Mouse (Mus musculus) neural tube, embryonic 15.5 days (tissue): ENCODE measurements around the gene Nckap5l. TPM values are rescaled to one million over a fixed set of nuclear protein-coding genes. Genes with fewer than 3 reads are reported as not detected.

Experiments used
- ATAC-seq: fragments of 200-750 bp; cut with Nextera tagmentation; 2 replicates; pipeline ENCODE4 v1.8.0; 2017; ENCODE audit warnings: mild to moderate bottlenecking, moderate TSS enrichment, moderate library complexity; ENCODE audit not compliant: low FRiP score
- H3K27ac ChIP-seq: fragments of 300-500 bp; sonication (generic); replicated peaks from 2 replicates; pipeline ENCODE4 v1.5.1; 2015; ENCODE audit warnings: mild to moderate bottlenecking, inconsistent platforms
- H3K27me3 ChIP-seq: fragments of 300-500 bp; sonication (generic); replicated peaks from 2 replicates; pipeline ENCODE4 v1.6.1; 2015; ENCODE audit warnings: inconsistent platforms
- H3K36me3 ChIP-seq: fragments of 300-500 bp; sonication (generic); 2 replicates; pipeline ENCODE4 v1.6.1; 2015; ENCODE audit warnings: inconsistent platforms
- H3K4me1 ChIP-seq: fragments of 300-500 bp; sonication (generic); 2 replicates; pipeline ENCODE4 v1.6.1; 2015; ENCODE audit warnings: inconsistent platforms
- H3K4me2 ChIP-seq: fragments of 300-500 bp; sonication (generic); 2 replicates; pipeline ENCODE4 v1.6.1; 2015; ENCODE audit warnings: inconsistent platforms, mild to moderate bottlenecking, moderate library complexity
- H3K4me3 ChIP-seq: fragments of 300-500 bp; sonication (generic); replicated peaks from 2 replicates; pipeline ENCODE4 v1.5.1; 2015; ENCODE audit warnings: mild to moderate bottlenecking, inconsistent platforms
- H3K9ac ChIP-seq: fragments of 300-500 bp; sonication (generic); replicated peaks from 2 replicates; pipeline ENCODE4 v1.6.1; 2015; ENCODE audit warnings: mild to moderate bottlenecking, inconsistent platforms
- H3K9me3 ChIP-seq: fragments of 300-500 bp; sonication (generic); replicated peaks from 2 replicates; pipeline ENCODE4 v1.6.1; 2016; ENCODE audit warnings: inconsistent platforms
- WGBS: fragments of 180-500 bp; shearing (Covaris S2); methylation state at CpG from one replicate; pipeline ENCODE4 v1.1.7; 2015; ENCODE audit warnings: mixed read lengths; 5-methylcytosine and 5-hydroxymethylcytosine counted together
- polyA plus RNA-seq: library from polyadenylated mRNA; unstranded; fragments of >200 nt; fragmentation: Nextera tagmentation; extraction: Ambion mirVana; gene quantifications from 2 replicates; pipeline ENCODE4 v1.2.1, GENCODE M21; 2015

Gene Nckap5l
- polyA plus RNA-seq, 1 experiment from 2014 or later: 13.0 TPM

DNA sequence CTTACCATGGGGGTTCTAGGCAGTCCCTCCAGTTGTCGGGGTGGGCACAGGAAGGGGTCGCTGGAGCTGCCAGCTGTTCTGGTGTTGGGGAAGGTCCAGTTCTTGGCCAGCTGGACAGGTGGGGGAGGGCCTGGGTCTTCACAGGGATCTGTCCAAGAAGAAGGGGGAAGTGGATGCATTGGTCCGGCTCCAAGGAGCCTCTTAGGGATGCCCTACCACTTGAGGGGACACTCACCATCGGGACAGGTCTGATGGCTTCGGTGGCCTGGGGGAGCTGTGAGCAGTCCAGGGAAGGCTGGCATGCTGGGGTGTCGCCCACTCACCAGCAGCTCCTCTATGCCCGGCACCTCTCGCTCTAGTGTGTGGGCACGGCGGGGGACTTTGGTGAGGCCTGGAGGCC lies 34.4 kb downstream of the Nckap5l start:
- no peak for ATAC-seq
- H3K36me3 ChIP-seq: peaks cover 51% of the 10 kb centered on the region
- H3K4me3 ChIP-seq: no peak overlapping the region
- no peak overlapping the region for H3K27ac ChIP-seq
- H3K9me3 ChIP-seq: no peaks in the 10 kb centered on the region
- no peaks in the 10 kb centered on the region for H3K27me3 ChIP-seq
- peaks cover 10% of the 10 kb centered on the region for H3K4me1 ChIP-seq
- no peak overlapping the region for H3K9ac ChIP-seq
- no peak overlapping the region for H3K4me2 ChIP-seq
- 95% methylated on average over 10 of the region's 10 CpGs for WGBS

DNA sequence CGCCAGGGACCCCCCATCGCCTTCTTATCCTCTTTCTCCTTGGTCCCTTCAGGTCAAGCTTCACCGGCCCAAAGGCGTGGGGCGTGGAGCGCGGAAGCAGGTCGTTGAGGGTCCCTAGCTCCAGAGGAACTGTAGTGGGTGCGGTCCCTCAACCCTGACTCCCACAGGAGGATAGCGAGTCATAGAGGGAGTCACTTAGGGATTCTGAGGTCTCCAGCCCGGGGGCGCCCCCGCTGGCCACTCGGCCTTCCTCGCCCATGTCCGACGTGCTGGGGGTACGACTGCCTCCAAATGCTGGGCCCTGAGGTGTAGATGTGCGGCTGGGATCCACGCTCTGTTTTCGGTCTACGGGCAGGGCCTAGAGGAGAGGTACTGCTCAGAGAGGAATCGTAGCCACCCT lies 35.0 kb downstream of the Nckap5l start:
- Histone ChIP-seq H3K27me3 (no peaks in the 10 kb centered on the region), H3K9ac (no peak overlapping the region), H3K36me3 (peaks cover 45% of the 10 kb centered on the region), H3K4me2 (no peak overlapping the region), H3K4me3 (no peak overlapping the region), H3K9me3 (no peaks in the 10 kb centered on the region), H3K27ac (no peak overlapping the region), H3K4me1 (peaks cover 10% of the 10 kb centered on the region)
- no peak for ATAC-seq
- 92% methylated on average over 23 of the region's 23 CpGs for WGBS

DNA sequence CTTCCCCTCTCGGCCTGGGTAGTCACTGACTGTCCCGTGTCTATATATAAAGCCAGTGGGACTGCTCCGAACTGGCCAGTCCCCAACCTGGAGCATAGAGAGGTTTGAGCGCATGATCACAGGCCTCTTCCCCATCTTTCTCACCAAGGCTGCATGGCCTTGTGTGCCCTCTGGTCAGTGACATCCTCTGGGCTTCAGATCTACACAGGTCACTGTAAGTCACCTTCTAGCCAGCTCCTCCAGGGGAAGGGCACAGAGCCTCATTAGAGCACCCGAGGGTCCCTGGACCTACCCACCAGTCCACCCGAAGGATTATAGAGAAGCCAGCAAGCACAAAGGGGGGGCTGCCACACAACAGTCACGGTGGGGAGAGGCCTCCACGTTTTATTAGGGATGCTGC lies 35.9 kb downstream of the Nckap5l start:
- H3K4me1 ChIP-seq: peaks cover 10% of the 10 kb centered on the region
- WGBS: 85% methylated on average over 8 of the region's 8 CpGs
- peaks cover 36% of the 10 kb centered on the region for H3K36me3 ChIP-seq
- ATAC-seq: no peak
- H3K9me3 ChIP-seq: no peaks in the 10 kb centered on the region
- no peaks in the 10 kb centered on the region for H3K27me3 ChIP-seq
- H3K9ac ChIP-seq: no peak overlapping the region
- H3K27ac ChIP-seq: peak overlapping the region; percentile 60; the same call in 1 of the 2 replicates
- no peak overlapping the region for H3K4me3 ChIP-seq
- H3K4me2 ChIP-seq: no peak overlapping the region

DNA sequence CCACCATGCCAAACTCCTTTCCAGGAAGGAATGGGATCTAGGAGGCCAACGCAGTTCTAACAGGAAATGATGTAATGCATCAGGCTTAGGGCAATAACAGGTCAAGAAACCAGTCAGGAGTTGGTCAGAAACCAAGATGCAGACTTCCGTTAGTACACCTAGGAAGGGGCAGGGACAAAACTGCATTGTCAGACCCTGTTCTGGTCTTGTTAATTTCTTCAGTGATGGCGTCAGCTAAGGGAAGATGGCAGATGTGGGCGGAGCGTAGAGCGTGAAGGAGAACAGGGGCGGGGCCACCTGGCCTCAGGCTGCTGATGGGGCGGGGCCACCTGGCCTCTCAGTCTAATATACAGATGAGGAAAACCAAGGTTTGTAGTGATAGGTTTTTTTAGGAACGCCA lies 36.4 kb downstream of the Nckap5l start:
- peaks cover 14% of the 10 kb centered on the region for H3K4me1 ChIP-seq
- peak overlapping the region; percentile 46; the same call in 1 of the 2 replicates for H3K4me2 ChIP-seq
- H3K36me3 ChIP-seq: peaks cover 31% of the 10 kb centered on the region
- H3K9ac ChIP-seq: no peak overlapping the region
- H3K27ac ChIP-seq: peak overlapping the region; percentile 60
- WGBS: 80% methylated on average over 9 of the region's 9 CpGs
- no peak for ATAC-seq
- H3K9me3 ChIP-seq: no peaks in the 10 kb centered on the region
- no peak overlapping the region for H3K4me3 ChIP-seq
- no peaks in the 10 kb centered on the region for H3K27me3 ChIP-seq

DNA sequence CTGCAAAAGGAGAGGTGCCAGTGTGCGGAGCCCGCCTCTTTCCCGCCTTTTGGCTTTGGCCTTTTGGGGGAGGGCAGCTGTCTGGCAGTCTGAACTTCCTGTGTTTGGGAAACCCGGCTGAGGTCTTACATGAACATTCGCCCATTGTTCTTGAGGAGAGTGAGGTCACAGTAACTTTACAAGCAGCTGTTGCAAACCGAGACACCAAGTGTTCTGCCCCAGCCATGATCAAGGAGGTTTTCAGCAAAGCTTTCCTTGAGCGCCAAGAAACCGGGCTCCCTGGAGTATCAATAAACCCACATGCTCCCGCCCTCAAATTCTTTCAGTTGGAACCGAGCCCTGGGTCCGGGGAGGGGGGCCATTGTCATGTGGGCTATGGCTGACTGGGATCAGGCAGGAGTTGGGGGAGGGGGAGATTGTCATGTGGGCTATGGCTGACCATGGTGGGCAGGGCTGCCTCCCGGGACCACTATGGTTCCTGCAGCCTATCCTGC lies 37.0 kb downstream of the Nckap5l start:
- no peak overlapping the region for H3K9ac ChIP-seq
- H3K4me3 ChIP-seq: no peak overlapping the region
- peaks cover 25% of the 10 kb centered on the region for H3K36me3 ChIP-seq
- peak overlapping the region; percentile 60 for H3K27ac ChIP-seq
- no peaks in the 10 kb centered on the region for H3K9me3 ChIP-seq
- H3K4me1 ChIP-seq: peaks cover 16% of the 10 kb centered on the region
- 4% methylated on average over 12 of the region's 12 CpGs for WGBS
- H3K4me2 ChIP-seq: peak overlapping the region; percentile 46
- ATAC-seq: peak; percentile 34; the same call in 1 of the 2 replicates
- H3K27me3 ChIP-seq: no peaks in the 10 kb centered on the region

DNA sequence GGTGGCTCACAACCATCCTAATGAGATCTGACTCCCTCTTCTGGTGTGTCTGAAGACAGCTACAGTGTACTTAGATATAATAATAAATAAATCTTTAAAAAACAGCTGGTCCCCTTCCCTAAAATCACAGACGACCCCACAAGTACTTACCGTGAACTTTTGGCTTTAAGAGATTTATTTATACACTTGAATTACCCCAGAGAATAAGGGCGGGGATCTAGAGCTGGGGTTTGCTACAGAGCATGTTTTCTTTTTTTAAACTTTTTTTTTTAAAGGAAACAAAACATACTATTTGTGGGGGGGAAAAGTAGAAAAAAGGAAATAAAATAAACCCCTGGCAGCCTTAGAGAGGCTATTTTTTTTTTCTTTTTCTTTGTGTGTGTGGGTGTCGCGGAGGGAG lies 37.4 kb downstream of the Nckap5l start:
- H3K27me3 ChIP-seq: no peaks in the 10 kb centered on the region
- WGBS: 29% methylated on average over 5 of the region's 5 CpGs
- ATAC-seq: no peak
- H3K36me3 ChIP-seq: peaks cover 22% of the 10 kb centered on the region
- no peaks in the 10 kb centered on the region for H3K9me3 ChIP-seq
- peak overlapping the region; percentile 60 for H3K27ac ChIP-seq
- H3K9ac ChIP-seq: no peak overlapping the region
- peak overlapping the region; percentile 46 for H3K4me2 ChIP-seq
- no peak overlapping the region for H3K4me3 ChIP-seq
- peaks cover 16% of the 10 kb centered on the region for H3K4me1 ChIP-seq

DNA sequence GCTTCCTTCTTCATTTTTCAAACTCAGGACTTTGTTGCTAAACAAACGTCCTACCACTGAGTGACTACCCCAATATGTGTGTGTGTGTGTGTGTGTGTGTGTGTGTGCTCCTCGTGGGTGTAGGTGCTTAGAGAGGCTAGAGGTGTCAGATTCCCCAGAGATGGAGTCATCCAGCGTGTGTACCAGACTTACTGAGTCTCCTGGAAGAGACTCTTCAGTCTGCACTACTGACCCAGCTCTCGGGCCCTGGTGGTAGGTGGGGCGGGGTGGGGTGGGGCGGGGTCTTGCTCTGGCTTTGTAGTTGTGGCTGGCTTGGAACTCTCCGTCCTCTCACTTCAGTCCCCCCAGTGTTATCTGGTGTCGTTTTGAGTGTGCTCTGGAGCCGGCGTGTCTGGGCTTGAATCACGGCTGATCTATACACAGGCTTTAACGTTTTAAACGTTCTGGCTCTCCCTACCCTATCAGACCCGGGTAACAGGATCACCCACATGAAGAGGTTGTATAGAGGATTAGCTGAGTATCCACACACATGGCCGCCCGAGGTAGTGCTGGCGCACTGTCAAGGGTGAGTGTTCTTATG lies 39.8 kb downstream of the Nckap5l start:
- Histone ChIP-seq H3K36me3 (peaks cover 9% of the 10 kb centered on the region; the same call in 1 of the 2 replicates), H3K4me3 (no peak overlapping the region), H3K4me1 (peaks cover 16% of the 10 kb centered on the region), H3K9me3 (no peaks in the 10 kb centered on the region), H3K9ac (no peak overlapping the region), H3K4me2 (no peak overlapping the region), H3K27ac (no peak overlapping the region), H3K27me3 (no peaks in the 10 kb centered on the region)
- no peak for ATAC-seq
- 48% methylated on average over 17 of the region's 17 CpGs for WGBS

DNA sequence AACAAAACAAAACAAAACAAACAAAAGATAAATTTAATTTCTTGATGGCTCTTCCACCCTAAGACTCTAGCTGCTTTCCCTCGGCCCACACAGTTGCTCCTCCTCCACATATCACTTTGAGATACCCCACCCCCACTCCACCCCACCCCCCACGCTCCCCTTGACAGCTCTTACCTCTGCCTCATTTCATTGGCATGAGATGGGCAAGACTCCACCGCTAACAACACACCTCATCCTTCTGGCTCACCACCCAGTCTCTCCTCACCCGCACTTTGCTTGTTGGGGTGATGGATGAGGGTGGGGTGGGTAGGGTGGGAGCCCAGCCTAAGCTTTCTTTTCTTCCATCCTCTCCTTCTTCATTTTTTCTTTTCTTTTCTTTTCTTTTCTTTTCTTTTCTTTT lies 40.6 kb downstream of the Nckap5l start:
- Histone ChIP-seq H3K4me1 (peaks cover 16% of the 10 kb centered on the region), H3K27ac (no peak overlapping the region), H3K36me3 (peaks cover 4% of the 10 kb centered on the region; the same call in 1 of the 2 replicates), H3K4me3 (no peak overlapping the region), H3K27me3 (no peaks in the 10 kb centered on the region), H3K9ac (0 out of 2 replicates have a peak overlapping the region, but pooled peaks have one; percentile 10), H3K9me3 (no peaks in the 10 kb centered on the region), H3K4me2 (no peak overlapping the region)
- ATAC-seq: no peak
- 37% methylated on average over 4 of the region's 4 CpGs for WGBS

DNA sequence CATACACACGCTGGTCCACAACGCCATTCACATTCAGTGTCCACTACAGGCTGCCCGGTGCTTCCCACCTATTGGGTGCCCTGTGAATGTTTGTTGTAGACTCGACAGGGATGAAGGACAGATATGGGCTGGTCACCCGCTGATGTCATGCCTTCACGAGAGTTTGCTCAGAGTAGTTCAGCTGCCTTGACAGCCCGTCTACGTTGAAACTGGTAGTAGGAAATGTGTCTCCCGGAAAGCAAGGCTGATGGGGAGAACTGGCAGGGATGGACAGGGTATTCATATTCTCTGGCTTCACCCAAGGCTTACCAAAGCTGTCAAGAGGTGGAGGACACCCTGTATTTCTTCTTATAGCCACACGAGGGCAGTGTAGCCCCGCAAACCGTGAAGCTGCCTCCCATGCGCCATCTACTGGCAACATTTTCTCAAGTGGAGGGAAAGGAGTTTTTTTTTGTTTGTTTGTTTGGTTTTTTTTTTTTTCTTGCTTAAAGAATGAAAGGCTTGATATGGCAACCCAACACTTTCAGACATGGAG lies 41.1 kb downstream of the Nckap5l start:
- H3K4me1 ChIP-seq: peaks cover 16% of the 10 kb centered on the region
- 0 out of 2 replicates have a peak overlapping the region, but pooled peaks have one; percentile 10 for H3K9ac ChIP-seq
- WGBS: 24% methylated on average over 13 of the region's 13 CpGs
- no peaks in the 10 kb centered on the region for H3K9me3 ChIP-seq
- no peak overlapping the region for H3K4me3 ChIP-seq
- no peak overlapping the region for H3K27ac ChIP-seq
- H3K36me3 ChIP-seq: no peaks in the 10 kb centered on the region
- no peaks in the 10 kb centered on the region for H3K27me3 ChIP-seq
- 0 out of 2 replicates have a peak overlapping the region, but pooled peaks have one; percentile 17 for H3K4me2 ChIP-seq
- no peak for ATAC-seq

DNA sequence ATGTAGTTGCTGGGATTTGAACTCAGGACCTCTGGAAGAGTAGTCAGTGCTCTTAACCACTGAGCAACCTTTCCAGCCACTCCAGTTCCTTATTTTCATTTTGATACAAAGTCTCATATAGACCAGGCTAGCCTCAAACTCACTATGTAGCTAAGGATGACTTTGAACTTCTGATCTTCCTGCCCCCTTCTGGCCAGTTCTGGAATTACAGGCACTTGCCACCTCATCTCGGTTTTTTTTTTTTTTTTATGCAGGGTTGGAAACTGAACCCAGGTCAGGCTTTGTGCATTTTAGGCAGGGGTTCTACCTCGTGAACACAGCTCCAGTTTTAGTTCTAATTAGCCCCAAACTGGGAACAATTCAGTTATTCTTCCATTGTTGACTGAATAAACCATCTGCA lies 41.8 kb downstream of the Nckap5l start:
- ATAC-seq: no peak
- no peak overlapping the region for H3K27ac ChIP-seq
- WGBS: 27% methylated on average over 2 of the region's 2 CpGs
- no peak overlapping the region for H3K9ac ChIP-seq
- H3K4me3 ChIP-seq: no peak overlapping the region
- no peaks in the 10 kb centered on the region for H3K9me3 ChIP-seq
- no peak overlapping the region for H3K4me2 ChIP-seq
- H3K27me3 ChIP-seq: no peaks in the 10 kb centered on the region
- no peaks in the 10 kb centered on the region for H3K36me3 ChIP-seq
- H3K4me1 ChIP-seq: peaks cover 10% of the 10 kb centered on the region

DNA sequence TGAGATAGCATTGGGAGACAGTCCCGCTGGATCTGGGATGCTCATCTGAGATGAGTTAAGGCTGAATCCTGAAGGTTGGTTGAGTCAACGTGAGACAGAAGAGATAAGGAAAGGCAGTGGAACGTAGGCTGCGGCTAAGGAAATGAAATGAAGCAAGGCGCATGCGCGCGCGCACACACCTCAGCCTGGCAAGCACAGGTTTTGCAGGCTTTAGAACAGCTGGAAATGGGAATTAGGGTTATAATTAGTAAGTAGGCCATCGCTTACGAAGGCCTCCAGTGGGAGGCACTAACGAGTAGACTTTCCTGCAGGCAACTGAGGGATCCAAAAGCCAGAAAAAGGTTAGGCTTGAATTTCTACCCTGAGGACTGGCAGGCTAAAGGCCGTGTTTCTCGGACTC lies 45.8 kb downstream of the Nckap5l start:
- no peak overlapping the region for H3K4me3 ChIP-seq
- H3K4me1 ChIP-seq: 0 out of 2 replicates have a peak, but pooled peaks cover 5% of the 10 kb centered on the region
- H3K27ac ChIP-seq: no peak overlapping the region
- 64% methylated on average over 14 of the region's 14 CpGs for WGBS
- ATAC-seq: no peak
- no peaks in the 10 kb centered on the region for H3K9me3 ChIP-seq
- no peaks in the 10 kb centered on the region for H3K27me3 ChIP-seq
- peaks cover 37% of the 10 kb centered on the region for H3K36me3 ChIP-seq
- H3K4me2 ChIP-seq: no peak overlapping the region
- no peak overlapping the region for H3K9ac ChIP-seq

DNA sequence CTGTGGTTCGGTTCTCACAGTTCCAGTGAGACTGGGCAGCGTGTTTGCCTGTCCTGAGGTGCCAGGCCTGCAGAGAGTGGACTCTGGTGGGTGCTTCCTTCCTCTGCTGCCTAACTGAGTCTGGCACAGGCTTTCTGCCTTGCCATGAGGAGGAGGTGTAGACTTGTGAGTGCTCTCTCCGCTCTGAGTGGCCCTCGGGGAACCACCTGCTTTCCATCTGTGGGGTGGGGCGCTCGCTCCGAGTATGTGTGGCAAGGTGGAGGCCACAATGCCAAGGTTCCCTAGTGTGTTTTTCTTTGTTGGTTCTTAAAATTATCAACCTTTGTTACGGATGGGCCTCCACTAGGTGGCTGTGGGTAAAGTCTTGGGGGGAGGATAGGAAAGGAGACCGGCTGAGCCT lies 48.7 kb downstream of the Nckap5l start:
- no peaks in the 10 kb centered on the region for H3K9me3 ChIP-seq
- WGBS: 92% methylated on average over 9 of the region's 9 CpGs
- H3K36me3 ChIP-seq: peaks cover 64% of the 10 kb centered on the region
- H3K4me2 ChIP-seq: no peak overlapping the region
- no peak overlapping the region for H3K27ac ChIP-seq
- ATAC-seq: no peak
- H3K27me3 ChIP-seq: no peaks in the 10 kb centered on the region
- no peak overlapping the region for H3K9ac ChIP-seq
- no peaks in the 10 kb centered on the region for H3K4me1 ChIP-seq
- no peak overlapping the region for H3K4me3 ChIP-seq
